Mouse (Mus musculus) lung, postnatal 10 days (tissue): Measurements from ENCODE around the gene Kif1bp.
"Not testable (repeated sequence)": the region's sequence is repeated elsewhere in the genome, so short reads cannot be mapped to it uniquely, and the experiment has no call there.

ENCODE experiments used
- DNase-seq: peaks from one replicate; pipeline ENCODE4 v3.0.0; 2021

Gene Kif1bp

GRCm38 (mm10) chr10:62508459-62508858 lies 69.8 kb downstream of the Kif1bp start:
- DNase-seq: peak; percentile 78

GRCm38 (mm10) chr10:62507591-62508308 lies 70.5 kb downstream of the Kif1bp start:
- DNase-seq: peak; percentile 77

DNA sequence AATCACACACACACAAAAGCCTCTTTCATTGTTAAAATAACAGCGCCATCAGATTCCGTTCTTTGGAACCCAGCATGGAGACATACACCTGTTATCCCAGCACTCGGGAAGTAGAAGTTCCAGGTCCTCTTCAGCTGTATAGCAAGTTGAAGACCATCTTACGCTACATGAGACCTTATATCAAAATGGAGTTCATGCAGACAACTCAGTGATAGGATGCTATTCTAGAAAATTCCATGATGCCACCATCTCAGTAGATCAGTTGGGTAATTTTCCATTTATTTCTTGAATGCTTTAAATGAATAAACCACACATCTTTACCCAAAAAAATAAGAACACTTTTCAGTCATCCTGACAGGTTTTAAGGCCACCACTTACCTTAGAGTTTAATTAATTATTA lies 71.2 kb downstream of the Kif1bp start:
- DNase-seq: no peak

DNA sequence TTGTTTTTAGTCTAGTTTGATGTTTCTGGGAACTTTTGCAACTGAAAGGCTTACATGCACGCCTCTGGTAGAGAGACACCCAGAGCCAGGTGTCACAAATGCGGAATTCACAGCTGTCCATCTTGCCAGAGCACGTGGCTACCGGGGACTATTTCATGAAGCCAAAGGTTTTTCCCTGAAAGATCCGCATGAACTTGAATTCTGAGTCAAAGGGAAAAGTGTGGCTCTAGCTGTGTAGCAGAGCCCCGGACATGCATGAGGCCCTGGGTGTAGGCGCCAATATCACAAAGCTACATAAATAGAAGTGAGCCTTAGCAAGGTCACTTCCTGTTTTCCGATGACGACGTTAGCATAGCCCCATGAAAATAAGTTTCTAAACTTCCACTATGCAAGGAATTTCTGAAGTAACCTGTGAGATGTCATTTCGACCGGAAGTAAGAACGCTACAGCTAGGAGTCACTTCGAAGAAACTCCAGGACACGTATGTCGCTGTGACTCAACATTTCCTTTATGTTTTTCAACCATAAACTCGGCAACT lies 72.2 kb downstream of the Kif1bp start:
- peak; percentile 17 for DNase-seq

GRCm38 (mm10) chr10:62505224-62505983 lies 72.9 kb downstream of the Kif1bp start:
- no peak for DNase-seq

DNA sequence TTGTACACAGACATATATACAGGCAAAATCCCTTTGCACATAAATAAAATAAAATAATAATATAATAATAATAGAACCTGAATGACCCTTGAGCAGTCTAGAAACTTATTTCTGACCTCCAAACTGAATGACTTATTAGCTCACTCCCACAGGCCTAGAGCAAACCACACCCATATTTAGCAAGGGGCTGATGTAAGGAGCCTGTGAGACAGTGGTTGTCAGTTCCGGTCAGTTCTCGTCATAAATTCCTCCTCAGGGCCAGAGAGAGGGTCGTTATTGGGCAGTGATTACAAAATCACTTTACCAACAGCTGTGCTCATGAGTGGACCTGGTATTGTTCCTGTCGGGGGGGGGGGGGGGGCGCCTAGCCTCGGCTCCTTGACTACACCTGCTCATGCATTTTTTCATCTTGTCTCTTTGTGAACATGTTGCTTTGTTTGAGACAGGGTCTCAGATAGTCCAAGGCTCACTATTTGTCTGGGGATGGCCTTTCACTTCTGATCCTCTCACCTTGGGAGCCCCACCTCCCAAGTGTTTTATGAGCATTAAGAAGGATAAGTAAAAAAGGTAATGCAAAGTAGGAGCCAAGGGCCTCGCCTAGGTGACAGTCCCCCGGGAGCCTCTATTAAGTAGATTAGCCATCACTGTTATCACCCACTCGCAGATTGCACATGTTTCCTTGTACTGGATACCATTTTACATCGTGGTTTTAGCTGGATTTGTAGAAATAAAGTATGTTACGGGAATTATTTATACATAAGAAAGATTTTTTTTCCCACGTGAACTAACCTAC lies 74.2 kb downstream of the Kif1bp start:
- no peak for DNase-seq

DNA sequence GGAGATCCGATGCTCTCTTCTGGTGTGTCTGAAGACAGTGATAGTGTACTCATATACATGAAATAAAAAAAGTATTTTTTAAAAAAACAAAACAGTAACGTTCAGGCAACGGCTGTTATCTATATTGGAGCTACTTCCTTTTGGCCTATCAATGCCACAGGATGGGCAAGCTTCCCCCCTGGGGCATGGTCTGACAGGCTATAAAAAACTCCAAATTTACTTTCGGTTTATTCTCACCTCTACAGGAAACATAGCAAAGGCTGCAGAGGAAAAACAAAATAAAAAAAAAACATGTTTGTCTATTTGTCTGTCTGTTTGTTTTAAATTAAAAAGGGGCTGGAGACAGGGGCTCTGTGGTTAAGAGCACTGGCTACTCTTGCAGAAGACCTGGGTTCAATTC lies 74.9 kb downstream of the Kif1bp start:
- no peak for DNase-seq

DNA sequence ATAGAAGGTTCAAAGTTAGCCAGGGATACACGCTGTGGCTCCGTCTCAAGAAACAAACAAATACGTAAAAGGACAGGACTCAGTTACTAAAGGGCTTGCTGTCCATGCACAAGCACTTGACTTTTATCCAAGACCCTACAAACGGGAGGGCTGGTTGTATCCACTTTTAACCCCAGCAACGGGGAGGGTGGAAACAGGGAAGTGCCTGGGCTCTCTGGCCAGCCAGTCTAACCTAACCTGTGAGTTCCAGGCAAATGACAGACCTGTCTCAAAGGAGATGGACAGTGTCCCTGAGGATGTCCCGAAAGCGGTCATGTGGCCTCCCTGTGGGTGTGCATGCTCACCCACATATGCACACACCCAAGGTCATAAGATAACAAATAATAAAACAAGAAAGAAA lies 76.3 kb downstream of the Kif1bp start:
- DNase-seq: no peak

- no peak for DNase-seq
Measured at GRCm38 (mm10) chr10:62500916-62501615, 77.2 kb downstream of the Kif1bp start.

DNA sequence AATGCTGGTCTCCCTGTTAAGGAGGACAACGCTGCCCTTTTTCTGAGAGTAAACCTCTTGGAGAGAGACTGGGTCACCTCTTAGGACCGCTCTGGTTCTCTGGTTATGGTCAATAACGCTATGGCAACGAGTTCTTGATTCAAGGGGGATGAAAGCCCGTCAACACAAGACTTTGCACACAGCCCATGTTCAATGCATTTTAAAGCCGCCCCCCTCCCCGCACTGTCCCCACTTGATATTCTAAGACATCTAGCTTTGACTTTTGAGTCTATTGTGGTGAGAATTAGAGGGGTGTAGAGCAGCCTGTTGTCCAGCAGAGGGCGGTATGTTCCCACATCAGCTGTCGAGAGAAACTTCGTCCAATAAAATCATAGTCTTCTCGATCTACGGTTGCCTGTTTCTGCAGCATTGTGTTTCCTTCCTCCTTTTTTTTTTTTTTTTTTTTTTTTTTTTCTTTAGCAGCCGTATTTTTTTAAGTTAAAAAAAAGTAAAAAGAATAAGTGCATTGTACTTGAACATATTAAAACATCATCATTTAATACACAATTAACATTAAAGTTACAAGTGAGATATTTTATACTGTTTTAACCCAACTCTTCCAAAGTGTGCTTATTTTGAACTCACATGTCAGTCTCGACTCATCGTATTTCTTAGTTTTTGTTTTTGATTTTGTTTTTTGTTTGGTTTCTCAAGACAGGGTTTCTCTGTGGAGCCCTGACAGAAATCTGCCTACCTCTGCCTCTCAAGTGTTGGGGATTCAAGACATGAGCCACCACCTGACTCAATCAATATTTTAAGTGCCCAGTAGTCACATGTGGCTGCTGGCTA lies 78.0 kb downstream of the Kif1bp start:
- DNase-seq: peak; percentile 80

DNA sequence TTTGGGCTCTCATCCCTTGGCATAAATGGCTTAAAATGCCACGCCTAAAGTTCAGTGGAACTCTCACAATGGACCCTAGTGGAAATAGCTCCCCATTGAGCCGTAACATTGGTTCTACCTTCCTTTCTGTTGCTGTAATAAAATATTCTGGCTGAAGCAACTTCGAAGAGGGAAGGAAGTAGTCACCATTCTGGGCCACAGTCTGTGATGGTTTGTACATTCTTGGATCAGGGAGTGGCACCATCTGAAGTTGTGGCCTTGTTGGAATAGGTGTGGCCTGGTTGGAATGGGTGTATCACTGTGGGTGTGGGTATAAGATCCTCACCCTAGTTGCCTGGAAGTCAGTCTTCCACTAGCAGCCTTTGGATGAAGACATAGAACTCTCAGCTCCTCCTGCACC lies 86.6 kb downstream of the Kif1bp start:
- not testable (repeated sequence) for DNase-seq
